Mouse (Mus musculus) spleen, postnatal 14 days (tissue): Measurements from ENCODE around the gene Gm8947.

Source experiments
- DNase-seq, 2 experiments: peaks; one replicate each; pipeline ENCODE4 v3.0.0; 2021 to 2022; ENCODE audit warnings: low spot score in 2 of 2

Gm8947 gene

GRCm38 (mm10) chr1:151224536-151224935 lies 32.4 kb downstream of the Gm8947 start:
- DNase-seq = no peak

GRCm38 (mm10) chr1:151227506-151227905 lies 35.3 kb downstream of the Gm8947 start:
- no peak for DNase-seq

GRCm38 (mm10) chr1:151228320-151228989 lies 36.3 kb downstream of the Gm8947 start:
- no peak for DNase-seq

GRCm38 (mm10) chr1:151232346-151232745 lies 40.2 kb downstream of the Gm8947 start:
- DNase-seq = no peak

- DNase-seq = no peak
These were observed 41.6 kb downstream of the Gm8947 start for GRCm38 (mm10) chr1:151233756-151234155.

- no peak for DNase-seq
These were observed 43.4 kb downstream of the Gm8947 start for GRCm38 (mm10) chr1:151235574-151235973.

- no peak for DNase-seq
These were observed 44.2 kb downstream of the Gm8947 start for GRCm38 (mm10) chr1:151236141-151236930.

GRCm38 (mm10) chr1:151237780-151238179 lies 45.6 kb downstream of the Gm8947 start:
- no peak for DNase-seq

GRCm38 (mm10) chr1:151243332-151243731 lies 51.2 kb downstream of the Gm8947 start:
- DNase-seq = no peak
